Mouse (Mus musculus) right cerebral cortex, postnatal 25 days (tissue): Measurements from ENCODE around the gene Rin2.
"Not testable (repeated sequence)": the region's sequence is repeated elsewhere in the genome, so short reads cannot be mapped to it uniquely, and the experiment has no call there.

Experiments
- DNase-seq: peaks from one replicate; pipeline ENCODE4 v3.0.0; 2022

Gene Rin2

DNA sequence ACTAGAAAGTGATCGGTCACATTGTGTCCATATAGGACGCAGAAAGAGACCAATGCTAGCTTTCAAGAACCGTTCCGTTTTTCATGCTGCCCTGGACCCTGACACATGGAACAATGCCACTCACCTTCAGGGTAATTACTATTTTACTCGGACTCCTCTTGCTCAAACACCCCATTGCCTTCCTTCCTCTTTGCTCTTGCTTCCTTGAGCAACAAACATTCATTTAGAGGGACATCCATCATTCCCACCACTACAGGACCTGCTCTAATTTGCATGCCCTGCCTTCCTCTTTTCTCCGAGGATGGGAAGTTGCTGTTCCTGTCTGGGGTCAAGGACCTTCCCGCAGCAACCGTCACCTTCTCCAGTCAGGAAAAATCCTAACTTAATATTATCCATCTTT, 9.9 kb downstream of the Rin2 start:
- no peak for DNase-seq

DNA sequence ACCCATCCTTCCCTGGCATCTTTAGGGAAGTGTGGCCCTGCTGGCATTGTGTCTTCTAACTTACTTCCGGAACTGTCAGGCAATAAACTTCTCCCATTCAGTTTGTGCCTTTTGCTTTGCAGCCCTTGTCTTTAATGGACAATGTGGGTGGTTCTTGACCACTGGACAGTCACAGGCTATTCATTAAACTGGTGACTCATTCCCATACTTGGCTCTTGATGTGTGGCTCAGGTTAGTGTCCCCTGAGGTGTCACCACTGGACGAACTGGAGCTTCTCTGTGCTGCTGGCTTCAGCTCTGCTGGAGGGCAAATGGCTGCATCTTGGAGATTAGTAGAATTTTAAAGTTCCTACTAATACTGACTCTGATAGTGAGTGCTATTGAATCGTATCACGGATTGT, 11.0 kb downstream of the Rin2 start:
- DNase-seq: no peak

DNA sequence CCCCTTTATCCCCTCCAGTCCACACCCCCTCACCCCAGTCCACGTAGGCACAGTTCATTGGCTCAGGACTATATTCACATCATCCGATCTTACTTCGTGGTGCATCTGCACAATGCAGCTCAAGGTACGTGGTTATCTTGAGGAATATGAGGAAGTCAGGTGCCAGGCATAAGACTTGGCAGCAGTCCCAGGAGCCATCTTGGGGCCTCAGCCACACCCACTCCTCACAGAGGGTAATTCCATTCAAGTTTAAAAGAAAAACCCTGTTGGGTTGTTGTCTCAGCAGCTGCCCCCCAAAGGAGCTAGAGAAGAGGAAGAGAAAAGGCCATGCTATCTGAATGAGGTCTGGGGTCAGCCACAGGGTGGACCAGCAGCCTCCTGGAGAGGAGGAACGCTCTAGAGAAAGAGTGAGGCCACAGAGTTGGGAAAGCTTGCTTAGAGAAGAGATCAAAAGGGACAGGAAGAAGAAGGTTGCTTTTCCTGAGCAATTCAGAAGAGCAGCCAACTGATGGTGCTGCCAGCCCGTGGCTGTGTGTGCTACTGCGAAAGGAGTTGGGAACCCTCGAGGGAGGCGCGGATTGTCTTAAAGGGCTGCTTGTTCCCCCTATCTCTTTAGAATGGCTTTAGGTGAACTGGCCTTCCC, 16.5 kb downstream of the Rin2 start:
- no peak for DNase-seq

DNA sequence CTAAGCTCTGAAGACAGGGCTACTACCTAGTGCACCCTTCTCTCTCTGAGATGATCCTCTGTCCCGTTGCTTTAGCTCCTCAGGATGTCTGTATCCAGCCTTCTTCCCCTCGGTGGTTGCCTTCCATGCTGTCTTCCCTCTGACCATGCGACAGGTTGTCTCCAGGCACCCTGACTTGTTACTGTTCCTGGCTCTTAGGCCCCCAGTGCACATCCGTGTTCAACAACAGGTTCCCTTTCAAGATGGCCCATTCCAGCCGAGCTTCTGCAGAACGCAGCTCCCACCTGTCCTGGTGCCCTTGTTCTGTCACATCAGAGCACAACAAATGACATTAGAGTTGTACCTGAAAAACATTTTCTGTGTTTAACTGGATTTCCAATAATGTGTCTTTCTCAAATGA, 22.1 kb downstream of the Rin2 start:
- no peak for DNase-seq

DNA sequence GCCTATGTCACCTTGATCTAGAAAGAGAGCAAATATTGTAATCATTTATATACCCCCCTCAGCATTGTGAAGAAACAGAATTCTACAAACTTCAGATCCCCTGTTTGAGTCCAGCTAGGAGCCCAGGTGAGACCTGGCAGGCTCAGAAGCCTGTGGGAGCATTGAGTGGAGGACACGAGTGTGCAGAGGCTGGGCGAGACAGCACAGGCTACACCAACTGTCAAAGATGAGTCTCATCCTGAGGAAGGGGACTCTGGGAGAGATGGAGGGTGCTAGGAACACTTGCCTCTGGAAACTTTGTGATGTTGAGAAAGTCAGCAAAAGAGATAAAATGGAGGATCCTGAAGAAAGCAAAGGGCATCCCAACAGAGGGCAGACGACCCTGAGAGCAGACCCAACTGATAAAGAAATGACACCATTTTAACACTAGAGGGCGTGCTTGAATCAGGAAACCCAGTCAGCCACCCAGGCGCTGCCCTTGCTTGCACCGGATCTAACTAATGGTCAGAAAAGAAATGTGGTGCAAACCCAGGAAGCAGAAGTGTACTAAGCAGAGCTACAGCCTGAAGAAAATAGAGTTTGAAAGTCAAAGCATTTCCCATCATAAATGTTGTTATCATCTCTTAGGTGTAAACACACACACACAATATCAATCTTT, 24.5 kb downstream of the Rin2 start:
- peak; percentile 30 for DNase-seq

DNA sequence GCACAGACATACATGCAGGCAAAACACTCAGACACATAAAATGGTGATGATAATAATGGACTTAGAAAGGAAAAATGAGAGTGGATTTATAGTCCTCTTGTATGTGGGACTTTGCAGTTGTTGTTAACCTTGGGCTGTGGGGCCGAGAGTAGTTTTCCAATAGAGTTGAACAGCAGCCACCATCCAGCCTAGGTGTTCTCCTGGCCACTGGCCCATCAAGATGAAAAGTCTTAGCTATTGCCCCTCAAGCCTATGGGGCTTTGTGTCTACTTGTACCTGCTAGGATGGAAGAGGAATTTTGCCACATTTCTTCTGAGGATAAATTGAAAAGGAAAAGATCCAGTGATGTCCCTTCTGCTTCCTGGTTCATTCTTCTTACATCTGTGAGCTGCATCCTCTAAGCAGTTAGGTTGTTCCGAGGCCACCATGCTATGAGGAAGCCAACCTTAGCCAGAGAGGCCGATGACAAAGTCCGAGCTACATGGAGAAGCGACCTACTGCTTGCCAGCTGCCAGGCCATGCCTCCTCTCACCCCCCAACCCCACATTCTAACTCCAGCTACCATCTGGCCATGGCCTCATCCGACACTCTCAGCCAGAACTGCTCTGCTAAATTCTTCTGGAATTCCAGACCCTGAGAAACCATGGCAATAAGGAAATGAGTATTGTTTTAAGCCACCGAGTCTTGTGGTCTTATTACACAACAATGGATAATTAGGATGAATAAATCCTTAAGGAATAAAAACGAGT, 25.4 kb downstream of the Rin2 start:
- no peak for DNase-seq

DNA sequence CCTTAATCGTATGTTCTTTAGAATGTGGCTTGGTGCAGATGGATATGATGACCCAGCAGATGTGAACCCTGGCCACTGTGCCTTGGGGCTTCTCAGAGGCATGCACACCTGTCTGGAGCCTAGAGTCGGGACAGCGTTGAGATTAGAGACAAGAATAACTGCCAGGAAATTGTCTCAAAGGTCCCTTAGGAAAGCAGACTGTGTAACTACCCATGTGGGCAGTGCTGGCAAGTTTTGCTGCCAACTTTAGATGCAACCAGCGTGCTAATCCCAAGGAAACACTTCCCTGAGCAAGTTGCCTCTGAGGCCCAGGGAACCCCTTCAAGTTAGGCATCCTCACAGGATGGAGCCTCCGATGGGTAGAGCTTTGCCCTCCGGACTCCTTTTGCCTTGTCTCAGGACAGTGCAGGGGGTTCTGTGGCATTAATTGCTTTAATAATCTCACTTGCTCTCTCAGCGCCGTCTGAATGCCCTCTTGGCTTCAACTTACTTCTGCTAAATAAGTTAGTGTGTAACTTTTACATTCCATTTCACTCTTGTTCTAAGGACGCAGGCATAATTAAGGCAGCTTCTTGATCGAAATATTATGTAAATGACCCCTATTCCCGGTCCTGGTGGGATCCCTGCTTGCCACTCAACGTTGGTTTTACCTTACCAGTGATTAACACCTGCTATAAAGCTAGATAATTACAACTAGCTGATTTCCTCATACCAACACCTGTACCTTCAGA, 26.8 kb downstream of the Rin2 start:
- no peak for DNase-seq

DNA sequence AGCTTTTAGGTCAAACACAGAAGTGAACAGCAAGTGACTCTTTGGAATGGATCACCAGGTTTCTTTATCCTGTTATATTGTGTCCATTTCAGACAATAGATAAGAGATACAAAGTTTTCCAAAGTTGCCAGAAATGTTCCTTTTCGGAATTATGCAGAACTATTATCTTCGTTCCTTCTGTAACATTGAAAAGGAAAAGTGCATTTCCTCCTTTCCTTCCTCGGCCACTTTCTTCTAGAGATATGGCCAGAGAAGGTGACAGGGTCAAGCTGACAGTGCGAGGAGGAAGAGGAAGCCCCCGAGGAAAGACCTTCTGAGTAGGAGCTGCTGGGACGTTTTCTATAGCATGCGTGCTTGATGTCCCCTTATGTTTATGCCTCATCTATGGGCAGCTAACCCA, 29.7 kb downstream of the Rin2 start:
- DNase-seq: no peak

DNA sequence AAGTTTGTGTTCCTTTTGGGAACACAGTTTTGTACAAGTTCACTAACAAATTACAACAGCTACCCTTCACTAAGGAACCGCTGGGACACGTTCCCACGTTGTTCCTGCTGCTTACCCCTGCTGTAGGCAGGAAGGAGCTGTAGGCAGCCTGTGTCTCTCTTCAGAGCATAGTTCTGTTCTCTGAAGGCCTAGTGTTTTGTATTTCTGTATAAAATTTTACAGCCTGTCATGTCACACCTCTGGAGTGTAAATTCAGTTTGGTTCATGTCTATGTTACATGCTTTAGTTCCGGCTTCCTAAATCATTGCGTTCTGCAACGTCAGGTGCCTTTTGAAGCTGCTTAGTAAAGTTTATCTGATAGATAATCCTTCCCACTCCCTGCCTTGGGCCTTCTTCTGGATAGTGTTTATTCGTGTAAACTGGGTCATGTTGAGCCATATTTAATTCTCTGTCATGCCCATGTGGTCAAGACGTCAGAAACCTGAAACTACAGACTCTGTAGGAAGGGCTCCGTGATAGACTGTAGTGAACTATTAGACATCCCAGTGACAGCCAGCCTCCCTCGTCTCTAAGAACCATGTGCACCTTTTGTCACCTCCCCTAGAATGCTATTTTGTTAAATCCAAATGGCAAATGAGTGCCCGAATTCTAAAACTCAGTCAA, 34.8 kb downstream of the Rin2 start:
- DNase-seq: no peak

DNA sequence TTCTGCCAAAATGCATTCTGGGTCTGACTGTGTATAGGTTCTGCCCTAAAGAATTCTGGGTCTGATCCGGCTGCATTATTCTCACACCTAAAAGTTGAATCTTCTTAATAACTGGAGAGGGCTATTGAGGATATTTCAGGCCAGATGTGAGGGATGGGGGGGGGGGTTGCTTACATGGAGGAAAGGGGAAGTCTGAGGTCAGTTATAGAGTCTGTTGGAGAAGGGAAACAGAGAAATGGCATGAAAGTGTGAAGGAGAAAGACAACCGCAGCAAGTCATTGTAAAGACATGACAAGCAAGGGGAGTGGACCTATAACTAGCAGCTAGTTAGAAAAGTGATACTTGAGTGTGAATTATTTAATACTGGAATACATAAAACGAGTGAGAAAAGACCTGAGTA, 36.5 kb downstream of the Rin2 start:
- no peak for DNase-seq

DNA sequence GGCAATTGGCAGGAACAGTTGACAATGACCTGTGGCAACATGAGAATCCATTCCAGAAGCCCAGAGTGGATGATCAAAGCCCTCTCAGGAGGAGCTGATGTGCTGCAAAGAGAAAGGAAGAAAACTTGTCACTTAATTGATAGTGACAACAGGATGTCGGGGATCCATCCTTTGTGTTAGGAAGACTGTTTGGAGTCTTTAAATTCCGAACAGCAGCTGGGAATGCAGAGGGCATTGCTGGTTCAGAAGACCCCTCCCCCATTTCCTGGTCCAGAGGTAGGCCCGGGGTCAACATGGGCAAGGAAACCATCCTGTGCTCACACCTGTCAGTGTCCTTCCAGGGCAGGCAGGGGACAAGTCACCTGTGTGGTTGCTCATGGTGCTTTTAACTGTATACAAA, 37.0 kb downstream of the Rin2 start:
- no peak for DNase-seq

DNA sequence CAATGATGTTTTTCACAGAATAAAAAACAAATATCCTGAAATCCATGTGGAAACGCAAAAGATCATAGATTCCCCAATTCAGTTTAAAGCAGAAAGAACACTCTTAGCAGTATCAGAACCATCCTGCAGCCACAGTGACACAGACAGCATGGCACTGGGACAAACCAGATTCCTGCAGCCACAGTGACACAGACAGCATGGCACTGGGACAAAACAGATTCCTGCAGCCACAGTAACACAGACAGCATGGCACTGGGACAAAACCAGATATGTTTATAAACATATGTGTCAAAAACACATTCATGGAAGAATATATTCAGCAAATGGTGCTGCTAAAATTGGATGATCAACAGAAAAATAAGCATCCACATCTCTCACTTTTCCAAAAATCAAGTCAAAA, 42.5 kb downstream of the Rin2 start:
- DNase-seq: no peak

DNA sequence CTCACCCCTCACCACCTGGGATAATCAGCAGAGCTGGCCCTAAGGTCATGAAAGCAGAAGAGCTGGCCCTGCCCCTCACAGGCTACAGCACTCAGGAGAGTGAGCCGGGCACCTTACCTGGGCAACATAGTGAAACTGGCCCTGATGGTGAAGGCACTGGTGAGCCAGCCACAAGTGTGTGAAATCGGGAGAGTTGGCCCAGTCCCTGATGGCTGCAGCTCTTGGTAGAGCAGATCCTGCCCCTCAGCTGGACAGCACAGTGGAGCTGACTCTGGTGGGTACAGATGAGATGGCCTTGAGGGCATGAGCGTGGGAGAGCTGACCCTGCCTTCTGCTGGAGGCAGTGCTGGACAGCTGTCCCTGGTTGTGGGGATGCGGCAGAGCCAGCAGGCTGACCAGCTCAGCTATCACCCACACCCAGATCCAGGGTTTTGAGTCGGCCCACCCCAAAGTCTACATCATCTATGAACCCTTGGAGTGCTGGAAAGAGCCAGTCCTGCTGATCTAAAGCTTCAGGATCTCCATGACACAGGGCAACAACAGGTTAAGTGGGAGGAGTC, 43.7 kb downstream of the Rin2 start:
- DNase-seq: no peak

DNA sequence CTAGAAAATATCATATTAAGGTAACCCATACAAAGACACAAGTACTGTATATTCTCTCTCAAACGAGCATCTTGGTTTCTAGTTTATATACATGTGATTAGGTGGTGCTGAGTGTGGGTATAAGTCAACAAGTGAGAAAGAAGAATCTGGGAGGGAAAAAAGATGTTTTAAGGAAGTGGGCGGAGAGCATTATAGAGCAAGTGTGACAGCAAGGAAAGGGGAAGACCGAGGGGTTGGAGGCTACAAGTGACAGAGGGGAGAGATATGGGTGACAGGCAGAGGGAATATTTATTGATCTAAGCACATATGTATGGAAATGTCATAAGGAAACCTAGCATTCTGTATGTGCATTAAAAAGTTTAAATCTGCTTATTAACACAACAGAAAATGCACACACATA, 45.1 kb downstream of the Rin2 start:
- DNase-seq: no peak

DNA sequence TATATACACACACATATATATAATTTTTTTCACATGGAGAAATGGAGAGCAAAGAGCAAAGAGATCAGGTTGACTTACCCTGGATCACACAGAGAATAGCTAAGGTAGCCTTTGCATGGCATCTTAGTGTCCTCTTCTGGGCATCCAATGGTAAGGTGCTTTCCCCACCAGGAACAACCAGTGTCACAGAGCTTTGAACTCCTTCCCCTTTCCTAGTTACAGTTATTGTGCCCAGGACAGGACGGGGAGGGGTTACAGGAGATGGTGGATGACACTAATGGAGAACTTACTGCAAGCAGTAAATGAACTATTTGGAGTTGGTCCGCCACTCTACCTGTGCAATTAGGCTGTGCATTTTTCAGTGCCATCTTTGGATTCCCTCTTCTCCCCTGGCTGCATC, 45.7 kb downstream of the Rin2 start:
- DNase-seq: no peak

DNA sequence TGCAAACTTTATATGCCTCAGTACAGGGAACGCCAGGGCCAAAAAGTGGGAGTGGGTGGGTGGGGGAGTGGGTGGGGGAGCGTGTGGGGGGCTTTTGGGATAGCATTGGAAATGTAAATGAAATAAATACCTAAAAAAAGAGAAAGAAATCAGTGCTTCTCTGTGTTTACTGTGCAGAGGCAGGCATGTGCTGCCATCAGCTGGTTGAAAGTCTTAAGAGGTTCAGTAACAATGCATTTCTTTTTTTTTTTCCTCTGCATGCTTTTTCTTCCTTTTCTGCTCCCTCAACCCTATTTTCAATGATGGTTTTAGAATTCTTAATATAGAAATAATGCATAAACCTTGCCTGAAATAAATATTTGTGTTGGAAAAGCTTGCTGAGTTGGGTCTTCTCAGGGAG, 47.3 kb downstream of the Rin2 start:
- DNase-seq: not testable (repeated sequence)

DNA sequence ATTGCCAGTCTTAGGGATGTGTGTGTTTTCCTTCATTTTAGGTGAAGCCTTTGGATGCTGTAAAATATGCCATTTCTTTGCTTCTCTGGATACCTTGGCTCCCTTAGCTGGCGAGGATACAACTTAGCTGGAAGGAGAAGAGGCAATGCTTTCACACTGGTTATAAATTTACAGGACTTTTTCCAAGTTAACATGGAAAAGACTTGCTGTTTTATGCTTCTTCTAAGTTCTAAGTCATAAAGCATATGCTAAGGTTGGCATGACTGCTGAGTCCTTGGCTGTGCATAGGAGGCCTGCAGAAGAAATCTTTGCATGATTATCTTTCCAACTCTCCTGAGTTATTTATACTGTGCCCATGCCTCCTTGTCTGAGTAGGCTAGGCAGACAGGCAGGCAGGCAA, 49.3 kb downstream of the Rin2 start:
- peak; percentile 26 for DNase-seq

DNA sequence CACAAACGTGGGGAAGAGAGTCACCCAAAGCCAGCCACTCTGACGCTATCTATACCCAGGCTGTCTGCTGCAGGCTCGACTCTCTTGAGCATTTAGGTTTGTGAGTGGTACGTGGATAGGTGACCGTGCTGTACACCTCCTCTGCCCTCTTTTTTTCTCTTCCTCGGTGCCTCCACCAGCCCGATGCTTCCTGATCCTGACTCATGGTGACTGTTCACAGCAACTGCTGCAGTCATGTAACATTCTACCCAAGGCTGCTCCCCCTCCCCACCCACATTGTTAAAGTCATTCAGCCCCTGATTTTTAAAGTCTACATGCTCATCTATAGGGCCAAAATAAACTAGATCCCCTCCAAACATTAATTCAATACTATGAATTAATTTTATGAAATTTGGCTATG, 54.4 kb downstream of the Rin2 start:
- no peak for DNase-seq

DNA sequence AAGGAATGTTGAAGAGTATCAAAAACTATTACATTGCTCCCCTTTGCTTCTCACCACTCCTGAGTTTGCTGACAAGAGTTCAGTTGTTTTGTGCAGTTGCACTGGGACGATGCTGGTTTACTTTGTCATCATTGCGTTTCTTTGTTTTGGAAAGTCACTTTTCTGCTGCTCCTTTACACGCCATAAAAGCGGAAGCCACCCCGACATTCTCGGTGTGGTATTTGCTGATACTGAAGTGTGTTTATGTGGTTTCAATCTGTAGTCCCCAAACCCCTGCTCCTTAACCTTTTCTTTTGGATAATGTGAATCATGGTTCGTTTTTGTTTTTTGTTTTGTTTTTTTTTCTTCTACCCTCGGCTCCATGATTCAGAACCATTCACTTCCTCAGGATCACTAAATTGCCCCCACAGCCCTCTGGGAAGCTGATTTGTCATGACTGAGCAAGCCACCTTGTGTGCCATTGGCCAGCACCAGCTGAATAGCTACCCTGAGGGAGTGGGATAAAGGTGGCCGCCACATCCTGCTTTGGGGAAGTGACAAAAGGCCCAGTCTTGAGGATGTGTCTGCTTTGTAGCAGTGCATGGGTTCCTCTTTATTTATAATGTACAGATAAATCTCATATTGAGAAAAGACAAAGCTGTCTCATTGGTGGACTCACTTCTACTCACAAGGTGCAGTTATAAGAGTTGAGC, 55.3 kb downstream of the Rin2 start:
- no peak for DNase-seq

DNA sequence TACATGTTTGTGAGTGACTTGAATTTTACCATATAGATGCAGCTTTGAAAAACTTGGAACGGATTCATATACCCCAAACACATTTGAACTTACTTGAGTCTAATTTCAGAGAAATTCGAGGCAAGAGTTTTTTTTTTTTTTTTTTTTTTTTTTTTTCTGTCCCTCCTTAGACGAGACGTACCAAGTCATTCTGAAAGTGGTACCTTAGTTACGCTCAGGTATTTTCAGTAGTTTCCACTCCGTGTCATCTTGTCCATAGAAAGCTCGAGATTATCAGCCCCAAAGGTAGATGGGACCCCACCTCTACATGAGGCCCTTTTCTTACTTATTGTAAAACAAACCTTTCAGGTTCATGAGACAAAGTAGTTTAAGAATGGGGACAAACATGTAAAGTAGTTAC, 55.9 kb downstream of the Rin2 start:
- DNase-seq: no peak

DNA sequence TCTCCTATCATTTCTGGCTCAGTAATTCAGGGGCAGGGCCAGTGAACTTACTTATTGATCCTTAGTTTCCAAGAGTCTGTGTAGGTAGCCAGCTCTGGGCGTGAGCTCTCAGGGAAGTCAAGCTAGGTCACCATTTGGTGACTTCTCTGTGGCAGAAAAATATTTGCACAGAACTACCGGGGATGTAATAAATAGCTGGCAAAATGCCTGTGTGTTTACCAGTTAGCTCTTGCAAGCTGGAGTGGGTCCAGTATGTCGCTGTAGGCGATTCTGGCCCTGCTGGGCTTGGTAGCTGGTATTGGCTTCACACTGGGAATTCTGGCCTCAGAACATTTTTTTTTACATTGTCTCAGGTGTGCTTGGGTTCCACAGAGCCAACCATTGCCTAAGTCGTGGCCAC, 60.1 kb downstream of the Rin2 start:
- DNase-seq: no peak

DNA sequence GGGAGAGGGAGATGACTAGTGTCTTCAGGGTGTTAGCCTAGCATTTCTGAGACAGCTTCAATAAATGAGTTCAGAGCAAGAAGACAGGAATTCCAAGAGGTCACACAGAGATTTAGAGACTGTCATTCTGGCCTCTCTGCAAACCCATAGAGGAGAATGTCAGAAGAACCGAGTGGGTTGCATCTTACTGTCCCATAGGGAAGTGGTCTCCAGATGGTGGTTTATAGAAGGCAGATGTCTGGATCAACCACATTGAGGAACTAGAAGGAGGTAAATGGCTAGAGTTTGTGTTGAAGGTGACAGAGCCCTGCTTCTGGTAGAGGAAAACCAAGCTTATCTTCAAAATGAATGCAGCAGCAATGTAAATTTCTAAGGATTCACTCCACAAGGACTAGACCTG, 61.5 kb downstream of the Rin2 start:
- DNase-seq: no peak
